Mouse (Mus musculus) gastrocnemius, adult 18-20 months (tissue): ENCODE data around the gene Dnaic2. TPM values are rescaled to one million over a fixed set of nuclear protein-coding genes. Genes with fewer than 3 reads are reported as not detected.

Source experiments
- DNase-seq: peaks from one replicate; pipeline ENCODE4 v3.0.0; 2021; ENCODE audit warnings: low spot score
- total RNA-seq, 2 experiments: library from RNA; stranded (reverse); gene quantifications; 2 replicates each; pipeline ENCODE4 v1.2.3; 2021

The Dnaic2 gene
- total RNA-seq, 2 experiments from 2014 or later = 0.07 to 0.12 TPM

DNA sequence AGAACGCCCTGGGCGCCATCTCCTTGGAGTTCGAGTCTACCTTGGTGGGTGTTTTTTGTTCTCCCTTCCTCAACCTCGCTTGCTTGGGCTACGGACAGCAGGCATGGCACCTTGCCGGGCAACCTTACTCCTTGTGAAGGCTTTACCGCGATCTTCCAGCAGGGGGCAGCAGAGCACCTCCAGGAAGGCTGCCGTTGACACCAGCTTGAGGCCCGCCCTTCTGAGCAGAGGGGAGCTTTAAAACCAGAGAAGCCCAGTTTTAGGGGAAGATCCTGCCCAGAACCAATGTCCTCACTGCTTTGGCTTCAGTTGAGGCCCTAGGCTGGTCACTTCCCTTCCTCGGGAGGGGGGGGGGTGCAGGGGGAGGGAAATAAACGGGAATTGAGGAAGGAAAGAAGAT, 17.9 kb downstream of the Dnaic2 start:
- DNase-seq = peak; percentile 91

GRCm38 (mm10) chr11:114747564-114748138, 20.4 kb downstream of the Dnaic2 start:
- no peak for DNase-seq

GRCm38 (mm10) chr11:114764820-114765818, 37.9 kb downstream of the Dnaic2 start, which contains the start of gene Kif19a:
Kif19a (plus strand) TSS chr11:114765388.
- peak; percentile 39 for DNase-seq

GRCm38 (mm10) chr11:114769911-114770310, 42.7 kb downstream of the Dnaic2 start:
- no peak for DNase-seq

DNA sequence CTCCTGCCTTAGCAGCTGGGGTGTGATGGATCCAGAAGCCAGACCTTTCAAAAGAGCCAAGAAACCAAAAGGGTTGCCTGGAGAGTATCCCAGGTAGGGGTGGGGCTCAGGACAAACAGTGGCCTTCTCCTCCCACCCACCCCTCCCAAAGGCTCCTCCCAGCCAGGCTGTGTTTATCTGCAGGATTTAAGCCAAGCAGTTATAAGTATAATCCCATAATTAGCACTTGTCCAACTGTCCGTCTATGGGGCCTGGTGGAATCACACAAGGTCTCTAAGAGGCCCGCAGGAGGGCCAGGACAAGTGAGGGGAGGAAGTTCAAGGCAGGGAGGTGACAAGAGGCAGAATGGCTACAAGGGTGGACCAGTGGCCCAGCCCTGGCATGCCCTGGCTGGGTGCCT, 44.7 kb downstream of the Dnaic2 start:
- DNase-seq = no peak

GRCm38 (mm10) chr11:114780076-114780475, 52.9 kb downstream of the Dnaic2 start:
- DNase-seq = no peak

- no peak for DNase-seq
Measured at GRCm38 (mm10) chr11:114785892-114786291, 58.7 kb downstream of the Dnaic2 start.

DNA sequence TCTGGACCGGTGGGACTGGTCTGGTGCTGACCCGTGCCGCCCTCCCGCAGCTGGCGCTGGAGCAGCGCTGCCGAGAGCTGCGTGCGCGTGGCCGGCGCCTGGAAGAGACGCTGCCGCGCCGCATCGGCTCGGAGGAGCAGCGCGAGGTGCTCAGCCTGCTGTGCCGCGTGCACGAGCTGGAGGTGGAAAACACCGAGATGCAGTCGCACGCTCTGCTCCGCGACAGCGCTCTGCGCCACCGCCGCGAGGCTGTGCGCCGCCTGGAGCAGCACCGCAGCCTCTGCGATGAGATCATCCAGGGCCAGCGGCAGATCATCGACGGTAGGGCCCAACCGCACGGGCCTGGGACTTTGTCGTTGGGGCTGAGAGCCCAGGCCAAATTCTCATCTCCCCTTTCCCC, 59.1 kb downstream of the Dnaic2 start:
- no peak for DNase-seq

DNA sequence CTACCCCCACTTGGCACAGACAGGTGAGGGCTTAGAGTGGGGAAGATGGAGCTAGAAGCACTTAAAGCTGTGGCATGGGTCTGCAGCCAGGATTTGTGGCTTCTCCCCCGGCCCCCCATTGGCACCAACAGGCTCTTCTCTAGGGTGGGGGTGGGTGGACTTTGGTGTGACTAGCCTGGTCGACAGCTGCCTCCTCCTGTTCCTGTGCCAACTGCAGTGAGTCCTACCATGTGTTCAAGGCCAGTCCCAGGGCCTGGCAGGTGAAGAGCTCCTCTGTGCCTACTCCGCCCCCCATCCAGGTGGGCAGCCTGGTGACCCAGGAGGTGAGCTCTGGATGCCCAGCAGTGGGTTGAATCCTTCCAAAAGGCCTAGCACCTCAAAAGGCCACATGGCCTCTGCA, 60.4 kb downstream of the Dnaic2 start:
- DNase-seq = no peak

- DNase-seq = peak; percentile 80
Measured at GRCm38 (mm10) chr11:114789061-114789714, 62.0 kb downstream of the Dnaic2 start.

- DNase-seq = no peak
Measured at GRCm38 (mm10) chr11:114789716-114790115, 62.5 kb downstream of the Dnaic2 start.

DNA sequence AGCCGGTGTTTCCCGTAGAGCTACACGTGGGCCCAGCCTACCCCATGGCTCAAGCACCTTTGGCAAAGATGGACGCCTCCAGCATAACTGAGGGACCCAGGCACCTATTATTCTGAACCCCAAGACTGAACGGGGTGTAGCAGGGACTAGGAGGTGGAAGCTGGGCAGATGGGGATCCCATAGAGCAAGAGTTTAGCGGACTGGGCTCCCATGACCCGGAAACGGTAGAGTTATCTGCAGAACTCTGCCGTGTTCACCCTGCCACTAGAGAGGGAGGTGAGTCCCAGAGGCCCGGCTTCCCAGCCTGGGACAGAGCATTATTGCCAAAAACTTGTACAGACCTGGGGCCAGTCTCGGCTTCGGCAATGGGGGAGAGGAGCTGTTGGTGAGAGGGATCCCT, 63.0 kb downstream of the Dnaic2 start:
- no peak for DNase-seq

DNA sequence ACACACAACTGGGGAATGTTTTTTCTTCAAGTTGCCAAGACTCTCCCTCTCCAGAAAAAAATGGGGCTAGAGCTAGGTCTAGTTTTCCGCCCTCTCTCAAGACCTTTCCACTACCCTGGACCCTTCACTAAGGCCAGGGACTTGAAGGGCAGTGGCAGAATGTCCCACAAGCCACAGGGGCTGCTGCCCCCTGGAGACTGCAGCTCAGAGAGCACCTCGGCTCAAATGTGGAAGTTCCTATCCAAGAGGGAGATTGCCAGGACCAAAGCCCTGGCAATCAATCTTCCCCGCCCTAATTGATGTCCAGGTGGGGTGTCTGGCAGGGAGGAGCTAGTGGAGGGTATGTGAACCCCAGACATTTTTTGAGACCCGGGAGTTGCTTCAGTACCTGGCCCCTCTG, 63.6 kb downstream of the Dnaic2 start:
- no peak for DNase-seq

DNA sequence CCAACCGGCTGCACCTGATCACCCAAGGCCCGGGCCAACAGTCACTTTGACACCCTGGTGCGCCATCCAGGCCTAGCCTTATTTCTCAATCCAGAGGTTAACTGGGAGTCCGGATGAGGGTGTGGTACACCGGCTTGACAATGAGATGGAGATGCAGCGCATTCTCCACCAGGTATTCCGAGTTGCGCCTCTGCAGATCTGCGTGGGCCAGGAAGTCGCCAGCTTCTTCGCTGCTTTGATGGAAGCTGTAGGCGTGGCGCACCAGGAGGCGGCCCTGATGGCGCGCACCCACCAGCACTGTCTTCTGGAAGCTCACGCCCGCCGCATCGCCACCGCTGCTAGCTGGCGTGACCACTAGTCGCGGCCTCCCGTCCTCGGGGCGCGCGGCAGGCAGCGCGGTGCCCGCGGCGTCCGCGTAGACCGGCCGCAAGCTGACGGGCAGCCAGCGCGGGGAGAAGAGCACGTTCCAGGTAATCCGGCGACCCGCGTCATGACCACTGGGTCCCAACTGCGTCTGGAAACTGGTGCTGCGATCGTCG, 64.2 kb downstream of the Dnaic2 start:
- DNase-seq = no peak

- DNase-seq = no peak
Measured at GRCm38 (mm10) chr11:114791891-114792411, 64.7 kb downstream of the Dnaic2 start.

GRCm38 (mm10) chr11:114792931-114793494, 65.8 kb downstream of the Dnaic2 start:
- DNase-seq = no peak

GRCm38 (mm10) chr11:114793868-114794545, 66.8 kb downstream of the Dnaic2 start:
- DNase-seq = no peak

DNA sequence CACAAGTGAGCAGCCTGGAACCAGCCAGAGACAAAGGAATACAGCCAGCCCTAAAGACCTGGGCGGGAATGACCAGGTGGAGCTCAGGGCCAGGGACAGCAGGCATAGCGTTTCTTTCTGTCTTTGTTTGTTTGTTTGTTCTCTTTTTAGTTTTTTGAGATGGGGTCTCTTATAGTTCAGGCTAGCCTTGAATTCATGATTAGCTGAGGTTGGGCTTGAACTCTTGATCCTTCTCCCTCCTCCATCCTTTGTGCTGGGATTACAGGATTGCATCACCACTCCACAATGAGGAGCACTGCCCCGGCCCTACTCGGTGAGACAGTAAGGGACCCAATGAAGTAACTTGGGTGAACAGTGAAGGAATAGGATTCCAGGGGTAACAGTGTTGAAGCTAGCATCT, 67.5 kb downstream of the Dnaic2 start:
- no peak for DNase-seq

DNA sequence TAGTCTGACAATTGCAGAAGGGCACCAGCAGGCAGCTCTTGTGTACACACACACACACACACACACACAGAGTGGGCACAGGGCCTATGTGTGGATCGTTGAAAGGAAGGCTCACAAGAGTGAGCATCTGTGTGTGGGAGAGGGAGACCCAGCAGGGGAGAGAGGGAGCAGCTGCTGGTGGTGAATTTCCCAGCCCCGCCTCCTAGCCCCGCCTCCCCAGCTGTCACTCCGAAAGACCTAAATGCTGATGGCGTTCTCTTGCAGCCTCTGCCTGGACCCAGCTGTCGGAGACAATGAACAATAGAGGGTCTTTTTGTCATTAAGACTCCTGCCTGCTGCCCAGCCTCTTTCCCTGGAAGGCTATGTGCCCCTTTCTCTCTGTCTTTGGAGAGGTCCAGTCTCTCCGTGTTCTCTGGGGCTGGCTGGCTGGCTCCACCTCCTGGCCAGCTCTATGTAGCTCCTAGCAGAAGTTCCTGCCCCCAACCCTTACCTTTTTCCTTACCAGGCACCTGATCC, 68.1 kb downstream of the Dnaic2 start:
- no peak for DNase-seq

DNA sequence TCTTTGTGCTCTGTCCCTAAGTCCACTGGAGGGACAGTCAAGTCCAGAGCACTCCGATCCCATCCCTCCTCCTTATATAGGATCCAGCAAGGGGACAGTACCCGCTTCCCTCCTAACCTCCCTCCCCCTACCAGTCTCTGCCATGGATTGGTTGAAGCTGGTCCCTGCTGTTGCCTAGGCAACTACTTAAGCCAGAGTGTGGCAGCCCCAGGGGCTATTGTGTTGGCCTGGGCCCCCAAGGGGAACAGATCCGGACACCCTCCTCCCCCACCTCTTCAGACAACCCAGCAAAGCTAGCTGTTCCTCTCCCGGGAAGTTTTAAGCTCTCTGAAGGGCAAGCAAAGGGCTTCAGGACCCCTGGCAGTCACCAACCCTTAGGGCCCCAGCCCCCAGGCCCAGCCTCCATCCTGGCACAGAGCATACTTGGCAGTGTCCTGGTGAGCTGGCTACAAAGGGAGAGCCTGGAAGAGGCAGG, 68.7 kb downstream of the Dnaic2 start, which contains the start of gene Btbd17:
Btbd17 (minus strand) TSS at position 98 of the 475 bp plus-strand sequence.
- no peak for DNase-seq
